Mouse (Mus musculus) kidney, postnatal 14 days (tissue): ENCODE results near the gene Tbxas1.

Source experiments
- DNase-seq: peaks from one replicate; pipeline ENCODE4 v3.0.0; 2022; ENCODE audit warnings: mixed read lengths

The Tbxas1 gene

GRCm38 (mm10) chr6:39005267-39005944 lies 130.2 kb downstream of the Tbxas1 start:
- no peak for DNase-seq

GRCm38 (mm10) chr6:39005945-39006572 lies 130.9 kb downstream of the Tbxas1 start:
- DNase-seq, result no peak

GRCm38 (mm10) chr6:39007223-39007622 lies 132.0 kb downstream of the Tbxas1 start:
- peak; percentile 19 for DNase-seq

GRCm38 (mm10) chr6:39008116-39008515 lies 132.9 kb downstream of the Tbxas1 start:
- DNase-seq, result no peak

GRCm38 (mm10) chr6:39013034-39013832 lies 138.0 kb downstream of the Tbxas1 start:
- DNase-seq, result no peak

- DNase-seq, result no peak
These were observed 142.7 kb downstream of the Tbxas1 start for GRCm38 (mm10) chr6:39017942-39018341.

GRCm38 (mm10) chr6:39018805-39019204 lies 143.6 kb downstream of the Tbxas1 start:
- DNase-seq, result peak; percentile 21

GRCm38 (mm10) chr6:39019219-39019618 lies 144.0 kb downstream of the Tbxas1 start:
- DNase-seq, result no peak

- no peak for DNase-seq
These were observed 146.7 kb downstream of the Tbxas1 start for GRCm38 (mm10) chr6:39021909-39022308.

GRCm38 (mm10) chr6:39022461-39023181 lies 147.4 kb downstream of the Tbxas1 start:
- DNase-seq, result no peak

GRCm38 (mm10) chr6:39024631-39025030 lies 149.4 kb downstream of the Tbxas1 start:
- DNase-seq, result no peak

- no peak for DNase-seq
These were observed 149.8 kb downstream of the Tbxas1 start for GRCm38 (mm10) chr6:39025038-39025437.

GRCm38 (mm10) chr6:39030714-39031113 lies 155.5 kb downstream of the Tbxas1 start:
- no peak for DNase-seq

- DNase-seq, result no peak
These were observed 158.5 kb downstream of the Tbxas1 start for GRCm38 (mm10) chr6:39033676-39034075.

GRCm38 (mm10) chr6:39035039-39035438 lies 159.8 kb downstream of the Tbxas1 start:
- no peak for DNase-seq

- DNase-seq, result no peak
These were observed 161.0 kb downstream of the Tbxas1 start for GRCm38 (mm10) chr6:39036204-39036603.

- DNase-seq, result no peak
These were observed 165.2 kb downstream of the Tbxas1 start for GRCm38 (mm10) chr6:39040451-39040850.

GRCm38 (mm10) chr6:39049141-39049540 lies 173.9 kb downstream of the Tbxas1 start:
- no peak for DNase-seq

- no peak for DNase-seq
These were observed 175.6 kb downstream of the Tbxas1 start for GRCm38 (mm10) chr6:39050836-39051235.

GRCm38 (mm10) chr6:39051799-39052556 lies 176.8 kb downstream of the Tbxas1 start:
- DNase-seq, result no peak

- DNase-seq, result peak; percentile 37
These were observed 177.4 kb downstream of the Tbxas1 start for GRCm38 (mm10) chr6:39052636-39053035.

- DNase-seq, result peak; percentile 36
These were observed 179.1 kb downstream of the Tbxas1 start for GRCm38 (mm10) chr6:39054206-39054864.
